Mouse (Mus musculus) liver, adult 2 months (tissue): ENCODE data around the gene Clec14a. TPM values are rescaled to one million over a fixed set of nuclear protein-coding genes. Genes with fewer than 3 reads are reported as not detected.

Experiments used
- DNase-seq: peaks from one replicate; pipeline ENCODE4 v3.0.0-alpha.2; 2011; ENCODE audit warnings: low read depth, low spot score; ENCODE audit errors: extremely low read depth
- H3K27ac ChIP-seq: fragments of 200-500 bp; replicated peaks from 2 replicates; pipeline ENCODE4 v1.5.1; 2012; ENCODE audit warnings: low read depth, mild to moderate bottlenecking, control low read depth, inconsistent platforms, low read length; ENCODE audit not compliant: insufficient read depth
- H3K27me3 ChIP-seq: fragments of 200-500 bp; 2 replicates; pipeline ENCODE4 v1.6.1; 2012; ENCODE audit warnings: mild to moderate bottlenecking, moderate library complexity, low read length, inconsistent platforms; ENCODE audit not compliant: control insufficient read depth, insufficient read depth
- H3K36me3 ChIP-seq: fragments of 200-500 bp; 2 replicates; pipeline ENCODE4 v1.6.1; 2012; ENCODE audit warnings: low read length, inconsistent platforms; ENCODE audit not compliant: control insufficient read depth, insufficient read depth
- H3K4me1 ChIP-seq: fragments of 200-500 bp; 2 replicates; pipeline ENCODE4 v1.6.1; 2011; ENCODE audit warnings: low read length; ENCODE audit not compliant: control insufficient read depth, insufficient read depth
- H3K4me3 ChIP-seq: fragments of 200-500 bp; 2 replicates; pipeline ENCODE4 v1.5.1; 2011; ENCODE audit warnings: low read depth, mild to moderate bottlenecking, control low read depth, low read length, moderate library complexity; ENCODE audit not compliant: insufficient read depth
- H3K79me2 ChIP-seq: fragments of 200-500 bp; 2 replicates; pipeline ENCODE4 v1.6.1; 2012; ENCODE audit warnings: inconsistent platforms, mild to moderate bottlenecking, low read length, moderate library complexity; ENCODE audit not compliant: control insufficient read depth, insufficient read depth
- H3K9ac ChIP-seq: fragments of 200-500 bp; 2 replicates; pipeline ENCODE4 v1.6.1; 2012; ENCODE audit warnings: low read depth, mild to moderate bottlenecking, control low read depth, inconsistent platforms, low read length
- CTCF ChIP-seq: fragments of 200-500 bp; IDR thresholded peaks from 2 replicates; pipeline ENCODE4 v1.5.1; 2011; ENCODE audit warnings: low read depth, low read length, control low read depth
- POLR2A ChIP-seq: fragments of 200-500 bp; IDR thresholded peaks from 2 replicates; pipeline ENCODE4 v1.6.1; 2011; ENCODE audit warnings: low read length, control low read depth; ENCODE audit not compliant: insufficient read depth; ENCODE audit errors: extremely low read depth
- WGBS: fragments of 180-500 bp; shearing (Covaris S2); methylation state at CpG from one replicate; pipeline ENCODE4 v1.1.7; 2018; 5-methylcytosine and 5-hydroxymethylcytosine counted together
- polyA plus RNA-seq: library from polyadenylated mRNA; depleted of rRNA; stranded (reverse); fragments of >200 nt; gene quantifications from 2 replicates; pipeline ENCODE4 v1.2.3, GENCODE M21; 2012; rRNA removed
- total RNA-seq: library from RNA; depleted of rRNA; stranded (reverse); fragments of >200 nt; gene quantifications from 2 replicates; pipeline ENCODE4 v1.2.3, GENCODE M21; 2014; rRNA removed

Clec14a gene
- total and polyA plus RNA-seq, 2 experiments: 4.5 to 20.5 TPM

DNA sequence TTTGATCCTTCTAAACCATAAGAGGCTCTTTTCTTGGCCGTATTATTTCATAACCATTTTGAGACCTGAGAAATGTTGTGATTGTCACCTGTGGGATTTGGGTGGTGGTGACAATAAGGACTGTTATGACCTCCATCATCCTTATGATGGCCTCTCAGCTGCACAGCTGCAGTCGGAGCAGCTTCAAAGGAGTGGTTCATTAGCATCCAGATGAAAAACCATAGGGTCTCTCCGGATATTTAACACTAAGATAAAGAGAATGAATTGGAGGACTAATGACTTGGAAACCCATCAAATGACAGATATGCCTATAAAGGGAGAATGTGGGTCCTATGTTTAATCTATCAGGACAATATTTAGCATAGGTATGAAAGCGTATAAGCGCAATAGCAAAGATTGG is 43.4 kb downstream of the Clec14a start:
- no peaks in the 10 kb centered on the region for H3K27me3 ChIP-seq
- TF ChIP-seq CTCF: no peak
- no peak for TF ChIP-seq POLR2A
- no peaks in the 10 kb centered on the region for H3K36me3 ChIP-seq
- no peak overlapping the region for H3K4me3 ChIP-seq
- H3K79me2 ChIP-seq: no peaks in the 10 kb centered on the region
- 90% methylated on average over 5 of the region's 5 CpGs for WGBS
- no peak overlapping the region for H3K9ac ChIP-seq
- H3K4me1 ChIP-seq: no peaks in the 10 kb centered on the region
- DNase-seq: no peak
- H3K27ac ChIP-seq: no peak overlapping the region

DNA sequence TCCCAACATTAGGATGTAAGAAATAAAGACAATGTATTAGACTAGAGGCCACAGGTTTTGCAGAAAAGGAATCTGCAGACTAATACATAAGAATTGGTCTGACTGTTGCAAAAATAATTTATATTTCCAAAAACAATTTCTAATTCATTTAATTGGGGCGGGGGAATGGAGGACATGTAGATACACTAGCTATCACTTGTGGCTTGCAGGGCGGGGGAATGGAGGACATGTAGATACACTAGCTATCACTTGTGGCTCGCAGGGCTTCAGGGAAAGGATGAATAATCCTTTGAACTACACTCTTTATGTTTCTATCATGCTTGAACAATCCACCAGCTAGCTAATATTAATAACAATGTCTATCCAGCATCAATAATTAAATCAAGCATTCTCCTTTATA is 50.0 kb downstream of the Clec14a start:
- Histone ChIP-seq H3K9ac (no peak overlapping the region), H3K36me3 (no peaks in the 10 kb centered on the region), H3K27me3 (no peaks in the 10 kb centered on the region), H3K27ac (no peak overlapping the region), H3K79me2 (no peaks in the 10 kb centered on the region), H3K4me1 (0 out of 2 replicates have a peak, but pooled peaks cover 2% of the 10 kb centered on the region), H3K4me3 (no peak overlapping the region)
- WGBS: 83% methylated on average over 3 of the region's 3 CpGs
- no peak for DNase-seq
- TF ChIP-seq CTCF (no peak), POLR2A (no peak)

DNA sequence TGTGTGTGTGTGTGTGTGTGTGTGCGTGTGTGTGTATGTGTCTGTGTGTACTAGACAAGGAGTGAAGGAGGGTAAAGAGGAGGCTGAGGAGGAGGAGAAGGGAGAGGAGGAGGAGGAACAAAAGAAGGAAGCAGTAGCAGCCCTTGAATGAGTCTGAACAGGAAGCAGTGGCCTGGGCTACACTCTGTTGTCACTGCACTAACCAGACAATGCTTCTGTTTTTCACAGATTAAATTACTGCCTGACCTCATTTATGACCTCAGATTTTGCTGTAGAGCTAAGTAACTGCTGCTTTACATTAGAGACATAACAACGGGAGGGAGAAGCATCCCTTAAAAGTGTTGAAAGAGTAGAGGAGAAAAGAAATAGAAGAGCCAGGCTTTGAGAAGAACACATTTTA is 52.9 kb downstream of the Clec14a start:
- 67% methylated on average over 2 of the region's 2 CpGs for WGBS
- peaks cover 7% of the 10 kb centered on the region for H3K27me3 ChIP-seq
- no peak overlapping the region for H3K9ac ChIP-seq

More for the DNA sequence above, 52.9 kb downstream of the Clec14a start:
- DNase-seq: no peak
- H3K27ac ChIP-seq: no peak overlapping the region
- H3K4me1 ChIP-seq: peaks cover 7% of the 10 kb centered on the region; the same call in 1 of the 2 replicates
- no peaks in the 10 kb centered on the region for H3K79me2 ChIP-seq
- no peaks in the 10 kb centered on the region for H3K36me3 ChIP-seq
- no peak for TF ChIP-seq POLR2A
- H3K4me3 ChIP-seq: no peak overlapping the region

Other genes with a start within 250 kb of the Clec14a start
- 0.07 TPM in 1 of 2 replicates, not detected in the other for gene Sstr1, start 57.5 kb downstream of the Clec14a start, total RNA-seq
- gene Sstr1, start 57.5 kb downstream of the Clec14a start, polyA plus RNA-seq: not detected in 2 replicates